Mouse (Mus musculus) adrenal gland, adult 10 weeks (tissue): ENCODE measurements around the gene Kyat3. TPM values are rescaled to one million over a fixed set of nuclear protein-coding genes. Genes with fewer than 3 reads are reported as not detected.

Experiments used
- polyA plus RNA-seq: library from polyadenylated mRNA; stranded (reverse); fragments of 350-450 nt; fragmentation: Illumina TruSeq; extraction: RNeasy Lipid Tissue Mini Kit (QIAGEN cat#74804); gene quantifications from one replicate; pipeline ENCODE4 v1.2.3, GENCODE M21; 2014; ENCODE audit warnings: low read depth, low replicate concordance

Gene Kyat3
- 47.5 TPM for polyA plus RNA-seq

DNA sequence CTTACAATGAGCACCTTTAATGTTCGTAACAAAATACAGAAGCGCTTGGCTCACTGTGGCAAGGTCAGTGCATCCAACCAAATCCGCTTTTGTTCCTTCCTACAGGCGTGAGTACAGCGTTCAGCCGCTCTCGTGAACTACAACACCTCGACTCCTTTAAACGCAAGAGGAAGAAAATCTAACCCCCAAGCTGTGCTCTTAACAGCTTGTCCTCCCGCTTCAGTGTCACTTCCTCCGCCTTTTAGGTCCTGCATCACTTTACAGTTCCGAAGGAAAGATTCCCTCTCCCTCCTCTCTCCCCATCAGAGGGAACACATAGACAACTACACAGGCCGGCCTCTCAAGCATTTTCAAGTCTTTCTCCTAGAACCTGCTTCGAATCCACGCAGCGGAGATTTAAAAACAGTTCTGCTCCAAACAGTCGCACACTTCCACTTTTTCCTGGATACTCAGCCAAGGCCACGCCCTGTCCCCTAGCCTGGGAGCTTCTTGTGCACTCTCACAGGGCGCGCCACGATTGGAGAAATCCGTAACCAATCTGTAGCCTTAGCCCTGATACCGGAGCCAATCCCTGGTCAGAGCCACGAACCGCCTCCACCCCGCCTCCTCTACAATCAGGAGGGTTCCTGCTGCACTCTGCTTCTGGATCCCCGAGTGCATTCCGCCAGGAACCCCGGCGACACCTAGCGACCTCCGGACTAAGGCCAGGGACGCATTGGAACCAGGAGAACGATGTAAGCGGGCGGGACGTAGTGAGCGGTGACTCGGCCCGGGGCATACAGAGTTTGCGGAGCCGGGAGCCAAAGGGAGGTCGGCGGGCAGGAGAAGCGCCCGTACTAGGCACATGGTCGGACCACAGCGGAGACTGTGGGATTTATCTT, at the start of gene Kyat3:
TSS of gene Kyat3 (plus strand) at position 610 of the 881 bp plus-strand sequence.

DNA sequence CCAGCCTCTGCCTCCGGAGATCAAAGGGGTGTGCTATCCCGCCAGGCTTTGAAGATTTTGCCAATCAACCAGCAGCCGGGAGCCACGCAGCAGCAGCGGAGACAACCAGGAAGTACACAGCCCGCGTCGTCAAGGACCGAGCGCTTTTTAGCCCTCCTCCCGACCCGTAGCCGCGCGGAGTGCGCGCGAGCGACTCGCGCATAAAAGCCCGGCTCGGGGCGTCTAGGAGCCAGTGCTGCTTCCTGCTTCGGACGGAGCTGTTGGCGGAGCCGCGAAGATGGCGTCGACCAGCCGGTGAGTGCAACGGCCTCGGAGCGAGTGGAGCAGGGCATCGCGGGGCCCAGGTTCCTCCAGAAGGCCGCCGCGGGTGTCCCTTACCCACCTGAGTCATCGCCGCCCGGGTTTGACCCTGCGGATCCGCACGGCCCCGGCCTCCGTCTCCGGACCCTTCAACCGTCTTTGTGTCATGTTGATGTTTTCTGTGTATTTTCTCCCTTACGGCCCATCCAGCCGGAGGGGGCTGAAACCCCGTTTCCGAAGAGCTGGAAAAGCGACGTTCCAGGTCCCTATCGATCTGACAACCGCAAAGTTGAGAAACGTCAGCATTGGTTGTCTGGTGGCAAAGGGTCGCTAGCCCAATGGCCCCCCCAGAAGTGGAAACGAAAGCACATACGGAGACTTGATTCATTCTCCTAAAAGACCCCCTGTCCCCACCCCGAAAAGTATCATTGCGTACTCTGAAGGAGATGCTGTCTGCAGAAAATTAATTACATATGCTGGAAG, 64.3 kb downstream of the Kyat3 start, which contains the start of gene Gtf2b:
TSS of gene Gtf2b (plus strand) at position 51 of the 783 bp plus-strand sequence.

Other genes with a start within 250 kb of the Kyat3 start
- 5.2 TPM for gene Gbp5, start 207.1 kb upstream of the Kyat3 start, polyA plus RNA-seq
- gene Gbp7, start 170.7 kb upstream of the Kyat3 start, polyA plus RNA-seq: 75.2 TPM
- gene Gbp3, start 141.0 kb upstream of the Kyat3 start, polyA plus RNA-seq: 32.8 TPM
- gene Gbp2b, start 106.2 kb upstream of the Kyat3 start, polyA plus RNA-seq: 0.17 TPM
- 51.0 TPM for gene Gbp2, start 80.4 kb upstream of the Kyat3 start, polyA plus RNA-seq
- 115 TPM for gene Gtf2b, start 64.0 kb downstream of the Kyat3 start, polyA plus RNA-seq
- gene Pkn2, start 181.0 kb downstream of the Kyat3 start, polyA plus RNA-seq: 137 TPM